Mouse (Mus musculus) ES-E14 (cell line): Measurements from ENCODE around the gene E2f4.

ENCODE experiments used
- HCFC1 ChIP-seq: IDR thresholded peaks from 2 replicates; pipeline ENCODE4 v1.6.1; 2012; ENCODE audit warnings: low read length, inconsistent platforms, borderline replicate concordance; ENCODE audit not compliant: insufficient read depth
- MAFK ChIP-seq: IDR thresholded peaks from 2 replicates; pipeline ENCODE4 v1.6.1; 2014; ENCODE audit warnings: mild to moderate bottlenecking, low read depth, low read length, inconsistent platforms; ENCODE audit not compliant: insufficient read depth
- ZNF384 ChIP-seq: IDR thresholded peaks from 2 replicates; pipeline ENCODE4 v1.6.1; 2012; ENCODE audit warnings: low read depth, low read length, inconsistent platforms

DNA sequence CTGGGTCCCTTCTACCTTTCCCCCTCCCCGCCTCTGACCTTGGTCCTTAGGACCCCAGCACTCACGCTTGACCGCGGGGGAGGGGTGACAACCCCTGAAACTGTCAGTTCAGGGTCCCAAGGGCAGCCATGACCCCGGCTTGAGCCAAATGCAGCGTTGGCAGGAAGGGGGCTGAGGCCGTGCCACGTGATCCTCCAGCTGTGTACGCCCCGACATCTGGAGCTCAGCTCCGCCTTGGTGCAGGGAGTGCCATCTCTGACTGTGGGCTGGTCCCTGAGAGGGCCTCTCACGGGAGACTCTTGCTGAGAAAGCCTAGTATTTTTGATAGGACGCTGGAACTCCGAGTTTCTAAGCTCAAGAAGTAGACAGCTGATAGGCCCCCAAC is 42.5 kb upstream of the E2f4 start, which contains the start of gene B3gnt9:
- no peak for TF ChIP-seq MAFK
- TF ChIP-seq ZNF384, result no peak
- no peak for TF ChIP-seq HCFC1
